Mouse (Mus musculus): ENCODE measurements around the gene Gtf2f1.

GRCm38 (mm10) chr17:56989467-56990114 lies 21.5 kb downstream of the Gtf2f1 start:
- TF ChIP-seq CTCF (IDR thresholded peaks at IDR 0.05; ENCODE audit: extremely low read depth, insufficient read depth, low read length) (no peak), POLR2A (IDR thresholded peaks at IDR 0.05; ENCODE audit: extremely low read depth, insufficient read depth, low read length) (peak; percentile 71)
